Mouse (Mus musculus): ENCODE results near the gene Lyrm9.

DNA sequence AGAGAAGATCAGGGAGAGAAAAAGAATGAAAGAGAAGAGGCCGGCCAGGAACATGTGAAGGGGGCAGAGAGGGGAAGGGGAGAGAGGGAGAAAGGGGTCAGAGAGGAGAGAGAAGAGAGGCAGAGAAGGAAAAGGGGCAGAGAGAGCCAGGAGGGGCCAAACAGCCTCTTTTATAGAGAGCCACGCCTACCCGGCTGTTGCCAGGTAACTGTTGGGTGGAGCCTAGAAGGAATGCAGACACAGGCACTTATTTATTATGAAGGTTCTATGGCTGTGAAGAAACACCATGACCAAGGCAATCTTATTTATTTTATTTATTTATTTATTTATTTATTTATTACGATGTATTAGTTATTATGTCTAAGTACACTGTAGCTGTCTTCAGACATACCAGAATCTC lies 44.5 kb downstream of the Lyrm9 start:
- TF ChIP-seq CTCF (IDR thresholded peaks at IDR 0.05; ENCODE audit: low read depth, low read length) (no peak), POLR2A (IDR thresholded peaks at IDR 0.05; ENCODE audit: insufficient read depth, low read length) (no peak)
